Mouse (Mus musculus): Measurements from ENCODE around the gene Creb3l1. TPM values are rescaled to one million over a fixed set of nuclear protein-coding genes. Genes with fewer than 3 reads are reported as not detected.

Gene Creb3l1
- polyA plus RNA-seq, 1 experiment = 10.9 TPM

DNA sequence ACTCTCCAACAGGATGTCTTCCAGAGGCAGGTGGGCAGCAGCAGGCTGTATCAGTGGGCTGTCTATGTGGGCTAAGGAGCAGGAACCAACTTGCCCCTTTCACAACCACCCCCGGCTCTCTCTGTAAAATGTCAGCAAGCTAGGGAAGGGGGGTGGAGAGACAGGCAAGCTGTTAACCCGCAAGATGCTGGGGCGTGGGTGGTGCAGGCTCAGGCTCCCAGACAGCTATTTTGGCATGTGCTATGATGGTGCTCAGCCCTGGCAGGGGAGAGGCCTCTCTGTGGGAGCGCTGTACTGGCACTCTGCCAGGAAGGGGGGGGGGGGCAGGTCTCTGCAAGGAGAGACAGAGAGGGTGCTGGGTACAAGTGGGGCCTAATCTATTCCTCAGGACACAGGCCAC, 67.2 kb downstream of the Creb3l1 start:
- TF ChIP-seq CTCF (IDR thresholded peaks at IDR 0.05; ENCODE audit: low read depth, low read length) = no peak
- TF ChIP-seq EP300 (IDR thresholded peaks at IDR 0.05; ENCODE audit: insufficient read depth, low read depth, low read length) = no peak
- no peak for TF ChIP-seq POLR2A (IDR thresholded peaks at IDR 0.05; ENCODE audit: insufficient read depth, low read length)
- Histone ChIP-seq H3K9me3 (replicated peaks; ENCODE audit: control insufficient read depth, insufficient read depth, low read length, poor library complexity, severe bottlenecking) (no peaks in the 10 kb centered on the region), H3K36me3 (ENCODE audit: control insufficient read depth, insufficient read depth, low read length, poor library complexity, severe bottlenecking) (no peaks in the 10 kb centered on the region), H3K4me1 (ENCODE audit: control insufficient read depth, insufficient read depth, low read length) (peaks cover 14% of the 10 kb centered on the region), H3K27ac (ENCODE audit: insufficient read depth, low read length) (no peak overlapping the region), H3K4me3 (ENCODE audit: low read depth, low read length) (no peak overlapping the region), H3K9ac (ENCODE audit: low read depth, poor library complexity, severe bottlenecking) (no peak overlapping the region), H3K27me3 (ENCODE audit: control insufficient read depth, insufficient read depth, low read length, poor library complexity, severe bottlenecking) (no peaks in the 10 kb centered on the region)

GRCm38 (mm10) chr2:91955875-91956274, 68.4 kb downstream of the Creb3l1 start:
- H3K9ac ChIP-seq (ENCODE audit: low read depth, poor library complexity, severe bottlenecking) = no peak overlapping the region
- H3K36me3 ChIP-seq (ENCODE audit: control insufficient read depth, insufficient read depth, low read length, poor library complexity, severe bottlenecking) = no peaks in the 10 kb centered on the region
- no peak for TF ChIP-seq CTCF (IDR thresholded peaks at IDR 0.05; ENCODE audit: low read depth, low read length)
- no peak for TF ChIP-seq POLR2A (IDR thresholded peaks at IDR 0.05; ENCODE audit: insufficient read depth, low read length)
- no peak for TF ChIP-seq EP300 (IDR thresholded peaks at IDR 0.05; ENCODE audit: insufficient read depth, low read depth, low read length)
- H3K4me3 ChIP-seq (ENCODE audit: low read depth, low read length) = no peak overlapping the region
- H3K27me3 ChIP-seq (ENCODE audit: control insufficient read depth, insufficient read depth, low read length, poor library complexity, severe bottlenecking) = no peaks in the 10 kb centered on the region
- peaks cover 12% of the 10 kb centered on the region for H3K4me1 ChIP-seq (ENCODE audit: control insufficient read depth, insufficient read depth, low read length)
- H3K27ac ChIP-seq (ENCODE audit: insufficient read depth, low read length) = no peak overlapping the region
- H3K9me3 ChIP-seq (replicated peaks; ENCODE audit: control insufficient read depth, insufficient read depth, low read length, poor library complexity, severe bottlenecking) = no peaks in the 10 kb centered on the region

DNA sequence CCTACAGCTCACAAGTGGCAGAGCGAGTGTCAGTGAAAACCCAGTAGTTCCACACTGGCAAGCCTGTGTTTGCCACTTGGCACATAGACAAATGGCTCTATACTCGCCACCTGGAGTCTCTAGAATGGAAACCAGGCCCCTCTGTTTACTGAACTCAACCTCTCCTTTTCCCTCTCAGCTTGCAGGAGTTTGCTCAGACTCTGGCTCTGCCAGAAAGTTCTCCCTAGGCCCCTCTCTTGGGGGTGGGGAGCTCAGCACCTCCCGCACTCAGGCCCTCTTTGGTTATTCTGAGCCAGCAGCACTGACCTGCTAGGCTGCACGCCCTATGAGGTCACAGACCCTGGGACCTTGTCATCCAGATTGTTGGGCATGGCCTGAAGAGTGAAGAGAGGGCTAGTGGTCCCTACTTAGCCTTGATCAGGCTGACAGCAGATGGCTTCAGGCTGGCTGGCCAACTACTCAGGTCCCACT, 69.1 kb downstream of the Creb3l1 start:
- Histone ChIP-seq H3K36me3 (ENCODE audit: control insufficient read depth, insufficient read depth, low read length, poor library complexity, severe bottlenecking) (no peaks in the 10 kb centered on the region), H3K27me3 (ENCODE audit: control insufficient read depth, insufficient read depth, low read length, poor library complexity, severe bottlenecking) (no peaks in the 10 kb centered on the region), H3K4me1 (ENCODE audit: control insufficient read depth, insufficient read depth, low read length) (peaks cover 12% of the 10 kb centered on the region), H3K9ac (ENCODE audit: low read depth, poor library complexity, severe bottlenecking) (no peak overlapping the region), H3K27ac (ENCODE audit: insufficient read depth, low read length) (no peak overlapping the region), H3K9me3 (replicated peaks; ENCODE audit: control insufficient read depth, insufficient read depth, low read length, poor library complexity, severe bottlenecking) (no peaks in the 10 kb centered on the region), H3K4me3 (ENCODE audit: low read depth, low read length) (no peak overlapping the region)
- TF ChIP-seq POLR2A (IDR thresholded peaks at IDR 0.05; ENCODE audit: insufficient read depth, low read length) (no peak), EP300 (IDR thresholded peaks at IDR 0.05; ENCODE audit: insufficient read depth, low read depth, low read length) (no peak), CTCF (IDR thresholded peaks at IDR 0.05; ENCODE audit: low read depth, low read length) (no peak)

DNA sequence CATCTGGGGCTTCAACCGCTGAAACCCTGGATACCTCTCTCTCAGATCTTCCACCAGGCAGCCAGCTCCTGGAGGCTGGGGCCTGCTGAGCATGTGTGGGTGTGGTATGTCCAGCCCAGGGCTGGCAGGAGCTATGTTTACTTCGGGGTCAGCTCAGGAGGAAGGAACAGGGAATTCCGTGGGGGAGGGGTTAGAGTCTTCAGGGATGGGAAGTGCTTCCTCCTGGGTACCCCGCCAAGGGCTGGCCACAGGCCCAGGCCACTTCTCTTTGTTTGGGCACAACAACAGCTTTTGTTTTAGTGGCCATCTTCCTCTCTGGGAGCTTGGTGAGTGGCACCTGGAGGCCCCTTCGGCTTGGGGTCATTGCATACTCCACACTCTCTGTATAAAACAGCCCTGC, 70.5 kb downstream of the Creb3l1 start:
- H3K9ac ChIP-seq (ENCODE audit: low read depth, poor library complexity, severe bottlenecking) = no peak overlapping the region
- no peak overlapping the region for H3K4me3 ChIP-seq (ENCODE audit: low read depth, low read length)

GRCm38 (mm10) chr2:91950275-91951085, 73.8 kb downstream of the Creb3l1 start:
- Histone ChIP-seq H3K9ac (ENCODE audit: low read depth, poor library complexity, severe bottlenecking) (peak overlapping the region; percentile 26; the same call in 1 of the 2 replicates), H3K27me3 (ENCODE audit: control insufficient read depth, insufficient read depth, low read length, poor library complexity, severe bottlenecking) (no peaks in the 10 kb centered on the region), H3K9me3 (replicated peaks; ENCODE audit: control insufficient read depth, insufficient read depth, low read length, poor library complexity, severe bottlenecking) (no peaks in the 10 kb centered on the region), H3K4me1 (ENCODE audit: control insufficient read depth, insufficient read depth, low read length) (peaks cover 5% of the 10 kb centered on the region), H3K27ac (ENCODE audit: insufficient read depth, low read length) (no peak overlapping the region), H3K4me3 (ENCODE audit: low read depth, low read length) (no peak overlapping the region), H3K36me3 (ENCODE audit: control insufficient read depth, insufficient read depth, low read length, poor library complexity, severe bottlenecking) (no peaks in the 10 kb centered on the region)
- TF ChIP-seq CTCF (IDR thresholded peaks at IDR 0.05; ENCODE audit: low read depth, low read length) (no peak), POLR2A (IDR thresholded peaks at IDR 0.05; ENCODE audit: insufficient read depth, low read length) (no peak), EP300 (IDR thresholded peaks at IDR 0.05; ENCODE audit: insufficient read depth, low read depth, low read length) (no peak)

More for the DNA sequence above, 70.5 kb downstream of the Creb3l1 start:
- H3K36me3 ChIP-seq (ENCODE audit: control insufficient read depth, insufficient read depth, low read length, poor library complexity, severe bottlenecking) = no peaks in the 10 kb centered on the region
- H3K4me1 ChIP-seq (ENCODE audit: control insufficient read depth, insufficient read depth, low read length) = peaks cover 8% of the 10 kb centered on the region
- no peak for TF ChIP-seq POLR2A (IDR thresholded peaks at IDR 0.05; ENCODE audit: insufficient read depth, low read length)
- no peaks in the 10 kb centered on the region for H3K27me3 ChIP-seq (ENCODE audit: control insufficient read depth, insufficient read depth, low read length, poor library complexity, severe bottlenecking)
- H3K9me3 ChIP-seq (replicated peaks; ENCODE audit: control insufficient read depth, insufficient read depth, low read length, poor library complexity, severe bottlenecking) = no peaks in the 10 kb centered on the region
- H3K27ac ChIP-seq (ENCODE audit: insufficient read depth, low read length) = no peak overlapping the region
